Mouse (Mus musculus) liver, embryonic 16.5 days (tissue): Measurements from ENCODE around the gene Mob2. TPM values are rescaled to one million over a fixed set of nuclear protein-coding genes. Genes with fewer than 3 reads are reported as not detected.
A peak's percentile ranks its signal among the peaks of the same experiment; 100 is the strongest.

ENCODE experiments used
- ATAC-seq: fragments of 200-750 bp; cut with Nextera tagmentation; 2 replicates; pipeline ENCODE4 v1.8.0; 2017; ENCODE audit warnings: low read depth, mild to moderate bottlenecking, moderate number of reproducible peaks, moderate library complexity
- H3K27ac ChIP-seq: fragments of 300-500 bp; sonication (generic); 2 replicates; pipeline ENCODE4 v1.5.1; 2014; ENCODE audit warnings: mild to moderate bottlenecking, low read length
- H3K27me3 ChIP-seq: fragments of 300-500 bp; sonication (generic); 2 replicates; pipeline ENCODE4 v1.6.1; 2014; ENCODE audit warnings: low read depth, low read length, mixed read lengths; ENCODE audit not compliant: control insufficient read depth, insufficient read depth
- H3K36me3 ChIP-seq: fragments of 300-500 bp; sonication (generic); 2 replicates; pipeline ENCODE4 v1.6.1; 2014; ENCODE audit warnings: mild to moderate bottlenecking; ENCODE audit not compliant: control insufficient read depth, insufficient read depth
- H3K4me1 ChIP-seq: fragments of 300-500 bp; sonication (generic); 2 replicates; pipeline ENCODE4 v1.6.1; 2014; ENCODE audit warnings: low read depth, low read length, mixed read lengths; ENCODE audit not compliant: control insufficient read depth
- H3K4me2 ChIP-seq: fragments of 300-500 bp; sonication (generic); 2 replicates; pipeline ENCODE4 v1.6.1; 2014; ENCODE audit warnings: low read depth, low read length, mixed read lengths
- H3K4me3 ChIP-seq: fragments of 300-500 bp; sonication (generic); 2 replicates; pipeline ENCODE4 v1.5.1; 2014; ENCODE audit warnings: low read depth, mild to moderate bottlenecking, low read length
- H3K9ac ChIP-seq: fragments of 300-500 bp; sonication (generic); 2 replicates; pipeline ENCODE4 v1.6.1; 2014; ENCODE audit warnings: low read depth, low read length
- H3K9me3 ChIP-seq: fragments of 300-500 bp; sonication (generic); replicated peaks from 2 replicates; pipeline ENCODE4 v1.6.1; 2016; ENCODE audit warnings: low read length; ENCODE audit not compliant: control insufficient read depth
- WGBS: fragments of 180-500 bp; shearing (Covaris S2); extraction: QIAGEN DNeasy Blood & Tissue Kit; methylation state at CpG from one replicate; pipeline ENCODE4 v1.1.7; 2014; ENCODE audit not compliant: insufficient replicate concordance; 5-methylcytosine and 5-hydroxymethylcytosine counted together
- polyA plus RNA-seq: library from polyadenylated mRNA; unstranded; fragments of >200 nt; fragmentation: Nextera tagmentation; extraction: Ambion mirVana; gene quantifications from 2 replicates; pipeline ENCODE4 v1.2.1, GENCODE M21; 2015

Mob2 gene
- polyA plus RNA-seq, 1 experiment from 2014 or later = 58.9 TPM

DNA sequence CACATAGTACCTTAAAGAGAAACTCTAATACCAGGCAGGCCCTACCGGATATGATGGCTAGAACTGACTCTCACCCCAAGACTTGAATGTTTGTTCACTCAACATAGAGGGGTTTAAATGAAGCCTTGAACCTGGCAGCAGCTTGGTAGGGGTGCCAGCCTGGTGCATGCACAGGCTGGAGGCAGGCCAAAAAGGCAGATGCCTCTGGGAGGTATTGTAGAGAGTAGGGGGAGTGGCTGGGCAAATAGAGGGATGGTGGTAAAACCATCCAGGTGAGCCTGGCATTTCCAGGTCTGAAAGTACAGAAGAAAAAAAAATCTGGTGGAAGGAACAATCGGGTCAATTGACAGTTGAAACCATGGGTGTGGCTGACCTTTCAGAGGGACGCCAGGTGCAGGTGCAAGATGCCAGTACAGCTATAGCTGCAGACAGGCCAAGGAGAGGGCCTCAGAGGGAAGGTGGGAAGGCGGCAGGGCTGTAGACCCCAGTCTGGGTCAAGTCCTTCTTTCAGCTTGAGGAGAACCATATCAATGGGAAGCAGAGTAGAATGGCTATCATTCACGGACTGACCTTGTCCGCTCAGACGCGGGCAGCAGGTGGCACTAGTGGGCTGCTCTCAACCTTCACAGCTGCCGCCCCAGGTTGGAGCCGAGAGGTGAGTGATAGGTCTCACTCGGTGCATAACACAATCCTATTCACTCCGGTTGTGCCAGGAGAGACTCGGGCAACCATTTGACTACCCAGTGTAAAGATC lies 9.8 kb upstream of the Mob2 start:
- H3K27me3 ChIP-seq = peaks cover 14% of the 10 kb centered on the region
- H3K36me3 ChIP-seq = no peaks in the 10 kb centered on the region
- H3K9me3 ChIP-seq = no peaks in the 10 kb centered on the region
- WGBS = 11% methylated on average over 13 of the region's 13 CpGs
- H3K4me3 ChIP-seq = no peak overlapping the region
- H3K4me1 ChIP-seq = peaks cover 4% of the 10 kb centered on the region
- H3K27ac ChIP-seq = no peak overlapping the region
- peak; percentile 81 for ATAC-seq
- H3K9ac ChIP-seq = no peak overlapping the region
- H3K4me2 ChIP-seq = no peak overlapping the region

DNA sequence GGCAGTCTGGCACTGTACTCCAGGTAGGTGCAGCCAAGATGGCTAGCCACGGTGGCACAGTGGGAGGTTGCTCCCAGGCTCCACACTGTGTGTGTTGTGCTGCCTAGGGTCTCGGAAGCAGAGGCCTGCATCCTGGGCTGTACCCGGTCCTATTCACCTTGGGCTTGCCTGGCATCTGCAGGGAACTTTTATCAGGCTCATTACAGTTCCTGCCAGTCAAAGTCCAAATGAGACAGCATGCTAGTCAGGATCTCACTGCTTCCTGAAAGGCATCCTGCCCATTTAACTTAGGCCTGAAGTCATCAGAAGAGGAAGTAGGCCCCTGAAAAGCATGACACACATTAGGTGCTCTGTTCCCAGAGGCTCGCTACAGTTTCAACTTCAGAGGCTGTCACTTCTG lies 7.6 kb upstream of the Mob2 start:
- H3K27ac ChIP-seq = no peak overlapping the region
- no peaks in the 10 kb centered on the region for H3K9me3 ChIP-seq
- no peak overlapping the region for H3K9ac ChIP-seq
- no peak overlapping the region for H3K4me3 ChIP-seq
- ATAC-seq = no peak
- no peak overlapping the region for H3K4me2 ChIP-seq
- 32% methylated on average over 4 of the region's 4 CpGs for WGBS
- H3K27me3 ChIP-seq = peaks cover 4% of the 10 kb centered on the region; the same call in 1 of the 2 replicates
- no peaks in the 10 kb centered on the region for H3K36me3 ChIP-seq
- peaks cover 4% of the 10 kb centered on the region for H3K4me1 ChIP-seq

- Histone ChIP-seq H3K27me3 (peaks cover 4% of the 10 kb centered on the region; the same call in 1 of the 2 replicates), H3K9me3 (no peaks in the 10 kb centered on the region), H3K27ac (peak overlapping the region; percentile 91), H3K9ac (peak overlapping the region; percentile 97), H3K4me1 (peaks cover 40% of the 10 kb centered on the region), H3K4me3 (peak overlapping the region; percentile 90), H3K36me3 (peaks cover 3% of the 10 kb centered on the region; the same call in 1 of the 2 replicates), H3K4me2 (peak overlapping the region; percentile 93)
- ATAC-seq = peak; percentile 28
- 1% methylated on average over 53 of the region's 66 CpGs for WGBS
Measured at GRCm38 (mm10) chr7:142060185-142060930, 507 bp downstream of the Mob2 start.

GRCm38 (mm10) chr7:142059024-142059423 lies 1.8 kb downstream of the Mob2 start:
- Histone ChIP-seq H3K36me3 (peaks cover 7% of the 10 kb centered on the region; the same call in 1 of the 2 replicates), H3K27me3 (no peaks in the 10 kb centered on the region), H3K4me3 (peak overlapping the region; percentile 90), H3K4me1 (peaks cover 40% of the 10 kb centered on the region), H3K27ac (peak overlapping the region; percentile 91), H3K9me3 (no peaks in the 10 kb centered on the region), H3K9ac (peak overlapping the region; percentile 32), H3K4me2 (peak overlapping the region; percentile 93)
- WGBS = 24% methylated on average over 2 of the region's 2 CpGs
- ATAC-seq = peak; percentile 38

DNA sequence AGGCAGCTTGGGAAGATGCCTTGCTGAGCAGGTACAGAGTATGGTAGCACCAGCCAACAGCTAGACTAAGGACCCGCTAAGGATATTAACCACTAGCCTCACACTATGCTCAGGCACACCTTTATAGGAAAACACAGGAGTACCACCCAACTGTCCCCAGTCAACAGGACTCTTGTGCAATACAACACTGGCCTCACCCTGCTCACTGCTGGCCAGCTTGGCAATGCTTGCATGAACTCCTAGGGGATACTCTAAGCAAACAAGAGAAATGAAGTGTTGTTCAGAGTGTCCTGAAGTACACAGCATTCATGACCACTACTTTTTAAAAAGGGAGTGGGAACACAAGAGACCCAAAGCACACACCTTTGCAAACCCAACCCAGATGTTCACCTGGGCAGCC lies 3.7 kb downstream of the Mob2 start:
- Histone ChIP-seq H3K36me3 (peaks cover 7% of the 10 kb centered on the region; the same call in 1 of the 2 replicates), H3K4me2 (no peak overlapping the region), H3K4me1 (peaks cover 40% of the 10 kb centered on the region), H3K9me3 (no peaks in the 10 kb centered on the region), H3K9ac (no peak overlapping the region), H3K4me3 (no peak overlapping the region), H3K27me3 (no peaks in the 10 kb centered on the region), H3K27ac (no peak overlapping the region)
- WGBS = 63% methylated on average over 1 of the region's 1 CpGs
- ATAC-seq = no peak

GRCm38 (mm10) chr7:142056601-142057061 lies 4.2 kb downstream of the Mob2 start:
- no peak overlapping the region for H3K27ac ChIP-seq

GRCm38 (mm10) chr7:142055431-142055830 lies 5.4 kb downstream of the Mob2 start:
- WGBS = 87% methylated on average over 3 of the region's 3 CpGs
- Histone ChIP-seq H3K36me3 (peaks cover 7% of the 10 kb centered on the region; the same call in 1 of the 2 replicates), H3K9me3 (no peaks in the 10 kb centered on the region), H3K9ac (no peak overlapping the region), H3K27me3 (no peaks in the 10 kb centered on the region), H3K27ac (no peak overlapping the region), H3K4me2 (no peak overlapping the region), H3K4me1 (peaks cover 31% of the 10 kb centered on the region), H3K4me3 (no peak overlapping the region)
- ATAC-seq = no peak

More at GRCm38 (mm10) chr7:142056601-142057061, 4.2 kb downstream of the Mob2 start:
- Histone ChIP-seq H3K4me2 (no peak overlapping the region), H3K9ac (no peak overlapping the region), H3K27me3 (no peaks in the 10 kb centered on the region), H3K9me3 (no peaks in the 10 kb centered on the region), H3K4me1 (peaks cover 36% of the 10 kb centered on the region), H3K4me3 (no peak overlapping the region), H3K36me3 (peaks cover 7% of the 10 kb centered on the region; the same call in 1 of the 2 replicates)
- no peak for ATAC-seq
- WGBS = 62% methylated on average over 1 of the region's 1 CpGs

- Histone ChIP-seq H3K36me3 (peaks cover 5% of the 10 kb centered on the region; the same call in 1 of the 2 replicates), H3K4me2 (no peak overlapping the region), H3K4me3 (no peak overlapping the region), H3K4me1 (no peaks in the 10 kb centered on the region), H3K27me3 (no peaks in the 10 kb centered on the region), H3K9me3 (no peaks in the 10 kb centered on the region), H3K27ac (no peak overlapping the region), H3K9ac (no peak overlapping the region)
- ATAC-seq = no peak
Measured at GRCm38 (mm10) chr7:142050536-142050935, 10.3 kb downstream of the Mob2 start.

- ATAC-seq = no peak
- no peak overlapping the region for H3K27ac ChIP-seq
- H3K4me1 ChIP-seq = peaks cover 3% of the 10 kb centered on the region; the same call in 1 of the 2 replicates
- no peaks in the 10 kb centered on the region for H3K9me3 ChIP-seq
- H3K9ac ChIP-seq = no peak overlapping the region
- no peaks in the 10 kb centered on the region for H3K27me3 ChIP-seq
- H3K4me3 ChIP-seq = no peak overlapping the region
- H3K4me2 ChIP-seq = no peak overlapping the region
- H3K36me3 ChIP-seq = no peaks in the 10 kb centered on the region; the same call in 1 of the 2 replicates
- WGBS = 58% methylated on average over 1 of the region's 1 CpGs
Measured at GRCm38 (mm10) chr7:142045932-142046331, 14.9 kb downstream of the Mob2 start.
